Mouse (Mus musculus) left cerebral cortex, adult 9 months (tissue): ENCODE data around the gene Tpcn2.

ENCODE experiments used
- DNase-seq, 2 experiments: peaks; one replicate each; pipeline ENCODE4 v3.0.0; 2022; ENCODE audit warnings: low spot score in 2 of 2

Tpcn2 gene

DNA sequence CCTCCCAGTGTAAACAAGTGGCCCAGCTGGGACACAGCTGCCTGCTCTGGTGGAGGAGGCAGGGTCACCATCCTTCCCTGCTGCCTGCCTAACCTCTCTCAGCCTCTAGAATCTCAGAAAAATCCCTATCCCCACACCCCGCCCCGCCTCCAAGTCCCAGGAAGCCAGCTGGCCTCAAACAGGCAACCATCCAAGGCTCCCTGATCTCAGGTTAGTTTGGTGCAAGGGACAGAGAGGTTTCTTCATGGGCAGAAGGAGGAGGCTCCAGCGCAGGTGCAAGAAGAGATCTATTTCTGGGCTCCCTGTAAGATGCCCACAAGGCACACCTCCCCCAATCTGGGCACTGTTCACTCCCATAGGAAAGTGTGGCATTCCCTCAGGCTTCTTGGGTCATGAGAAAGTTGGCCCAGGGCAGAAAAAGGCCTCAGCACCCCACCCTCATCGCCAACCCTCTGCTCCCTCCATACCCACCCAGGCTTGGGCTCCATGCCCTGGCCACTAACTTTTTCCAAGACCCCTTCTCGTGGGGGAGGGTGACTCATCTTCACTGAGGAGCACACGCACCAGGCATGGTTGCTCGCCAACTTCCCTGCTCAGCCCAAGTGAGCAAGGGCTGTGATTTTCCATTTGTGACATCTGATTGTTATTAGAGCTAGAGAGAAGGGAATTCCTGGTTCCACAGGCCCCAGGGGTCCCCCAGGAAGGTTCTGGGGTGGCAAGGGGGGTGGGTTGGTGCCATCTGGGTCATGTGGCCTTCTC lies 15.9 kb upstream of the Tpcn2 start:
- DNase-seq: peak in 1 of 2 experiments; percentile 49

DNA sequence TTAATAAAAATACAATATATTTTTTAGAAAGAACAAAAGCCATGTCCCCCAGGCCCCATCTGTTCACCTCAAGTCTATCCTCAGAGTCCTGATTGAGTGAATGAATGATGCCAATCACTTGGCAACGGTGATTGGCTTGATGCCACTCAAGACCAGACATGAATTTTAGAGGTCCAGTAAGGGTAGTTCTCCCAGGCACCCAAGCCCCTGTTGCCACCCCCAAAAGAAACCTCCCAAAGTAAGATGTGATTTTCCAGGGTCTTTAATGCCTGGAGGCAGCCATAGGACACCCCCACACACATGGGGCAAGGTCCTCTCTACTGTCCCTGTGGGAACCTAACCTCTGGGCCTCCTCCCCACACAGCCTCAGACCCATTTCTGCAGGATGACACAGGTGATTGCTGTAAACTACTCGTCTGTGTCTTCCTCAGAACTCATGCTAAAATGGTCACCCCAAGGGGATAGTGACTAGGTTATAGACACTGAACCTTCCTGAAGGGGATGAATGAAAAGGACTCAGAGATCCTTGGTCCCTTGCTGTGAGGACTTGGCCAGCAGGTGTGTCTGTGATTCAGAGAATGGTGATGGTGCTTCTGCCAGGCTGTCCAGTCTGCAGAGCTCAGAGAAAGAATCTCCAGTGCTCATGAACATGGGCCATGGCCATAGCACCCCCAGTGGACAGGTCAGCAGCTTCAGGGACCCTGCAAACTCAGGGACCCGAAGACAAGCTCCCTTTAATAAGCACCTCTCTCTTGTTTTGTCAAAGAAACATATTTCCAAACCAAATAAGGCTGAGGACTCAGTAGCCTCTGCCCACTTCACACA lies 15.1 kb upstream of the Tpcn2 start:
- no peak for DNase-seq

DNA sequence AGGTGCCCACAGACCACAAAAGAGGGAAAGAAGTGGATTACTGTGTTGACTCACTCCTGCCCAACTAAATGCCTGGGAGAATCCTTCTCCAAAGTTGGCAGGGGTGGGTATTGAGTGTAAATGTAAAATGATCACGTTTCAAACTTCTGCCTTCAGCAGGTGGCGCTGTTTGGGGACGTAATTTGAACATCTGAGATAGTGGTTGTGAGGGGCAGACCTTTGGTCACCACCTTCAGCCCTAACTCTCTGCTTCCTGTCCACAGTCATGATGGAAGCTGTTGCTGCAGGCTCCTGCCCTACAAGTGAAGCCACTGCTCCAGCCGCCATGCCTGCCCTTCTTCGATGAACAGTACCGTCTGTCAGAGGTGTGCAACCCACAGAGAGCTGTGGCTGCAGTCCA lies 10.0 kb upstream of the Tpcn2 start:
- DNase-seq: no peak

DNA sequence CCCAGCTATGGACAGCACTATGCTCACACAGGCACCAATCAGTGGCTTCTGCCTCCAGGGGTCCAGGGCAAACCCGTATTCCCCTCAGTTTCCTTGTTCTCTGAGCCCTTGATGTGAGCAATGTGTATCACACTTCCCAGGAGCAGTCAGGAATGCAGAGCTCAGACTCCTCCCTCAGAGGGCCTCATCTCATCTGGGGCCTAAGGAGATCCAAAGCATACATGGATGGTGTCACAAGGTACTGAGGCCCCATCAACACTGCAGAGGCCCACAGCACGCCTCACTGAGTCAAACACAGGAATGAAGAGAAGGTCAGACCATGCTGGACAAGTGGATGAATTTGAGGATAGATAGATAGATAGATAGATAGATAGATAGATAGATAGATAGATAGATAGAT lies 8.9 kb upstream of the Tpcn2 start:
- DNase-seq: no peak

DNA sequence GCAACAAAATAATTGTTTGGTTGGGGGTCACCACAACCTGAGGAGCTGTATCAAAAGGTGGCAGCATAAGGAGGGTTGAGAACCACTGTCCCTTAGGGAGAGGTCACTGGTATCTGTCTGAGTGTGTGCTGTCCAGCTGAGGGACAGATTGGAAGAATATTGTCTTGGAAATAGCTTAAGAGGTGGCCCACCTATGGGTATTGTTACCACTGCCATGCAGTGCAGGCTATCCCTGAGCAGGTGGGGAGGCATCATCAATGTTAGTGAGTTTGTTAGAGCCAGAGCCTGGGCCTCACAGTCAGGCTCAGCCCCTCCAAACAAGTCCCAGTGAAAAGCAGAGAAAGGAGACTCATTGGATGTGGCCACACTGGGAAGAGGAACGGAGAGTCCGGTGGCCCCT lies 8.0 kb upstream of the Tpcn2 start:
- no peak for DNase-seq

DNA sequence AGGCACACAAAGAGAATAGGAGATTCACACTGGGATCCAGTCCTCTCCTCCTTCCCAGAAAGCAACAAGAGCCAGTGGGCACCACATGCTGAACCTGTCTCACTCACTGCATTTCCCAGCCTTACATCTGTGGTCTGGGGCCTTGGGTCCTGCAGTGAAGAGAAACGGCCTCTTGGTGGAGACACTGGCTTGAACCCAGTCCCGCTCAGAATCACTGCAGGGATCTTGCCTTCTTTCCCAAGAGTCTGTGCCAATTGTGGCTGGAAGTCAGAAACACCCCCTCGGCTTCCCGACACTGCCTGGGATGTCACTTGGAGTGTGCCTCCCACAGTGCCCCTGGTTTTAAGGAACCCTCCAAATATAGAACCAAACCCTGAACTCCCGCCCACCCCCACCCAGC lies 5.5 kb upstream of the Tpcn2 start:
- no peak for DNase-seq

DNA sequence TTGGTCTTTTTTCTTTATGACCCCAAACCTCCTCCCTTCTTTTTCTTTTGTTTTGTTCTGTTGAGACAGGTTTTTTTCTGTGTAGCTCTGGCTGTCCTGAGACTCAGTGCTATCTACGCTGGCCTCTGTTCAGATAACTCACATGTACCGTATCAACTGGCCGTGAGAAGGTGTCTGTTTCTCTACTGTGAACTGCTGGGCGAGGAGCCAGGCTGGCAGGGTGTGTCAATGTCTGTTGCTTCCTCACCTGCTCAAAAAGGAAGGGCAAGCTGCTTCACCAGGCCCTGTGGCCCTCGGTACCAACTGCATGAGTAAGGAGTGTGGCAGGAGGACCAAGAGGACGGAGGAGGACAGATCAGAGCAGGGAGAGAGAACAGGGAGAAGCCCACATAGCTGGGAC lies 3.6 kb upstream of the Tpcn2 start:
- DNase-seq: no peak

DNA sequence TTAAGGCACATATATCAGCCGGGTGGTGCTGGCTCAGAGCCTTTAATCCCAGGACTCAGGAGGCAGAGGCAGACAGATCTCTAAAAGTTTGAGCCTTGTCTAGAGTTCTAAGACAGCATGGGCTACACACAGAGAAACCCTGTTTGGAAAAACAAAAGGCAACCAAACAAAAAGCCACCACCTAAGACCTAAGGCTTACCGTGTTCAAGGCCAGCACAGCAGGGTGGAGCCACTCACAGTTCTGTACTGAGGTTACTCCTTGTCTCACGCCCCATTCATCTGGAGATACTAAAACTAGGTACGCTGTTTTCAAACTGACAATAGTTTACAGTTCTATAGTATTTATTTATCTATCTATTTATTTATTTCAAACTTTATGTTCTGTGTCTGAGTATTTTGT lies 1.7 kb upstream of the Tpcn2 start:
- DNase-seq: no peak

DNA sequence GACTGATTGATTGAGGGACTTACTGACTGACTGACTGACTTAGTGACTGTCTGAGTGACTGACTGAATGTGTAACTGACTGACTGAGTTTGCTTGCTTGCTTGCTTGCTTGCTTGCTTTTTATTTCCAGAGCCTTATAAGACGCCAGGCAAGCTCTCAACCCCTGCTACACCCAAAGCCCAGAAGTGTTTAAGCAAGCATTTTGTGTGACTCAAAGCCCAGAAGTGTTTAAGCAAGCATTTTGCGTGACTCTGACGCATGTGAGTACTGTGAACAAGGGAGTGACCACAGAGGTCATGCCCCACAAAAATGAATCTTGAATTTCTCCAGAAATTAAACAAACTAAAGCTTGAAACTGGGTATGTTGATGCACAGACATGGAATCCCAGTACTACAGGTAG lies 482 bp upstream of the Tpcn2 start:
- DNase-seq: no peak

DNA sequence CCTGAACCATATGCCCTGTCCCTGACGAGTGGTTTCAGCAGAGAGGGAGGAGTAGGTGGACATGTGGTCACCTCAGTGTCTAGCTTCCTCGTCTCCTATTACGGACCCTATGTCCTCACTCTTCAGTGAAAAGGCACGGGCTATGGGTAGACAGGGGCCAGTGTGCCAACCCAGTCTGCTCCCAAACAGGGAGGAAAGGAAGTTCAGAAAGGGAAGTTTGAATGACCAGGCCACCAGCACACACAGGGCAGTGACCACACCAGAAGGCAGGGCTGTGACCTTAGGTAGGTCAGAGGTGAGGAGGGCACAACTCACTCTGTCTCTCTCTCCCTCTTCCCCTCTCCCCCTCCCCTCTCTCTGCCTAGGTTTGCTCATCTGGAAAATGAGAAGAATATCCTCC lies 770 bp downstream of the Tpcn2 start:
- DNase-seq: no peak

DNA sequence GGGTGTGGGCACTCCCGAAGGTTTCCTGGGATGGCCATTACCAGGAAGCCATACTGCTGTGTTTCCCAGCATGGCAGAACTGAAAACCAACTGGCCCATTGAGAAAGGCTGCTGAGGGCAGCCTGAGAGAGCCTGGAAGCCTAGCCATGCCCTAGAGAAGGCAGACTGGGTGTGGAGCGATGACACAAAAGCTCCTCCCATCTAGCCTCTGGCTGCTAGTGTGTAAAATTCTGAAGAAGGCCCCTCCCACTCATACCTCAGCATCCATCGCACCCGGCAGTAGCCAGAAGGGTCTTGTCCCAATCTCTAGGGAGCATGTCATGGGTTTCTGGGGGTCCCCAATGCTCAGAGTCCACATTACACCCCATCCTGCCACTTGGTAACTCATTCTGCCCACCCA lies 2.4 kb downstream of the Tpcn2 start:
- DNase-seq: no peak

DNA sequence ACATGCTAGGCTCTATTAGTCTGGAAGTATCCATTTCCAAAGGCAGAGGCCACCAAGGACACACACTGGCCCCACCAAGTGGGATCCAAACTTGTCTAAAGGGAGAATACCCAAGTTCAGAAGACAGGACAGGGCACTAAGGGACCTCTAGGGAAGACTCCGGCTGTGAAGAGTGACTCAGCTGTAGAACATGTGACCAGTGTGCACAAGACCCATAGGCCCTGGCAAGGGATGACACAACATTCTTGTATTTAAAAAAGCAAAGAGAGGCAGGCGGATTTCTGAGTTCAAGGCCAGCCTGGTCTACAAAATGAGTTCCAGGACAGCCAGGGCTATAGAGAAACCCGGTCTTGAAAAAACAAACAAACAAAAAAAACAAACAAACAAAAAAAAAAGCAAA lies 8.3 kb downstream of the Tpcn2 start:
- DNase-seq: no peak

DNA sequence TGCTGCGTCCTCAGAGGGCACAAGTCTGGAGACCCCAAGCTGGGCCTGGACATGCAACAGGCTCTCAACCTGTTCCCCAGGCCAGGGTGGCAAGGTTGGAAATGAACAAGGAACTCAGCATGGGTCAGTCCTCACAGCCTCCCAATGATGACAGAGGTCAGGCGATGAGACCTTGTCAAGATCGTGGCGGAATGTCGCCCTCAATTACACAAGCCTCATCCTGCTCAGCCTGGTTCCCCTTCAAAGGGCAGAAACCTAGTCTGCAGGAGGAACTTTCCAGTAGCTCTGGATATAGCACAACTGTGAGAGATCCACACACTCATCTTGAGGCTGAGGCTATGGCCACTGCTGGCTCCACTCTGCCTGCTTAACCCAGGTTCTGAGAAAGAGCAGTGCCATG lies 12.9 kb downstream of the Tpcn2 start:
- DNase-seq: no peak

DNA sequence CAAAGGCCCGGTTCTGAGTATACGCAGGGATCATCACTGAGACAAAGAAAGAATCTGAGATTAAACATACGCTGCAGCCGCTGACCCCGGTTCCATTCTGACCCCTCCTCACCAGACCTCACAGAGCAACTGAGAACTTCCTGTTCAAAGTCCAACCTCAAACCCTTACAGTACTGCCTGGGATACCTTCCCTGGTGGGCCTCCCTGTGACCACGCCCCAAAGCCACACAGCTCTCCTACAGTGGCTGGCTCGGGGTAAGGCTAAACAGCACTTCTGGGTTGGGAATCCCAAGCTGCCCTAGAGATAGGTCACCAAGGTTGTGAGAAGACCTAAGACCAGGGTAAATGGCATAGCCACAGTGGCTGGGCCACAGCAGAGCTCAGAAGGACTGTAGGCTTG lies 14.9 kb downstream of the Tpcn2 start:
- DNase-seq: no peak

DNA sequence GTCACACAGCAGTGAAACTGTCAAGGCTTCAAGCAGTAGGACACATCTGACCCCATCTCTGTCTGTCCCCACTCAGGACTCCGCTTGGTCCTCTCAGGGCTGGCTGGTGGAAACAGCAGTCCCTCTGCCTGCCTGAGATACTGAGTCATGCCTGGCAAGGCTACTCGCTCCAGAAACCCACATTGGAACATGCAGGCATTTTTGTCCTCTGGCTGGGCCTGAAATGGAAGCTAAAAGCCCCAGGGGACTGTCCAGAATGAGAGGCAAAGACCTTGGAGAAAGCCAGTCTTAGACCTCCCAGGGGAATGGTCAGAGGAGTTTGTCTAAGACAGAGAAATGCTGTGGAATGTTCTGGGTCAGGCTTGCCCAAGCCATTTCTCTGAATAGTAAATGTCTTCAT lies 17.8 kb downstream of the Tpcn2 start:
- no peak for DNase-seq

DNA sequence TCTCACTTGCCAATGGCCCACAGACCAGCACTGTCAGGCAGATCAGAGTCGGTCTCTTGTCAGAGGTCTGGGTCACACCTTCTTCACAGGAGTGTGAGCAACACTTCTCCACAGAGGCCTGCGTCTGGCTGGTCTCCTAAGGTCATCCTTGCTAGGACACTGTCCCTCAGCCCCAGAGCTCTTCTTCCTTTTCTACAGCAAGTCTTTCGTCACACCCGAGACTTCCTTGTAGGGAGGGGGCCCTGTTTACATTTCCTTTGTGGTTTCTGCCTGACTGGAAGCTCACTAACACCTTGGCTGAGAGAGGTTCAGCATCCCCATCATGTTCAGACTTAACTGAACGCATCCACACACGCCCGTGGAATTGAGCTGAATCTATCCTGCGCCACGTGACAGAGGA lies 19.6 kb downstream of the Tpcn2 start:
- DNase-seq: no peak

DNA sequence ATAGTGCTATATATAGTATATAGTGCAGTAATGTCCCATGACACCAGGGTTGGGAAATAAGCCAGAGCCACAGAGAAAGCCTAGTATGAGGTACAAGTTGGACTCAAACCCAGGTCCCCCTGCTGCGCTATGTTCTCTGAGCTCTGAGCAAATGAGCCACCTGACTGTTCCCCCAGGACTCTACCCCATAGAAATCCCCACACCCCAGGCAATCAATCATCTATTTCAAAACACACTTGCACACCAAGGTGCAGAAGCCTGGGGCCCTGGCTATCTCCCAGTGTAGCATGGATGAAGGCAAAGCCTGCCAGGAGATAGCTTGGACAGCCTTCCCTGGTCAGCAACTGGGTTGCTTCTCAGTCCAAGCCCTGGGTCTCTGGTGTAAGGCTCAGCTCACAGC lies 27.7 kb downstream of the Tpcn2 start:
- no peak for DNase-seq

DNA sequence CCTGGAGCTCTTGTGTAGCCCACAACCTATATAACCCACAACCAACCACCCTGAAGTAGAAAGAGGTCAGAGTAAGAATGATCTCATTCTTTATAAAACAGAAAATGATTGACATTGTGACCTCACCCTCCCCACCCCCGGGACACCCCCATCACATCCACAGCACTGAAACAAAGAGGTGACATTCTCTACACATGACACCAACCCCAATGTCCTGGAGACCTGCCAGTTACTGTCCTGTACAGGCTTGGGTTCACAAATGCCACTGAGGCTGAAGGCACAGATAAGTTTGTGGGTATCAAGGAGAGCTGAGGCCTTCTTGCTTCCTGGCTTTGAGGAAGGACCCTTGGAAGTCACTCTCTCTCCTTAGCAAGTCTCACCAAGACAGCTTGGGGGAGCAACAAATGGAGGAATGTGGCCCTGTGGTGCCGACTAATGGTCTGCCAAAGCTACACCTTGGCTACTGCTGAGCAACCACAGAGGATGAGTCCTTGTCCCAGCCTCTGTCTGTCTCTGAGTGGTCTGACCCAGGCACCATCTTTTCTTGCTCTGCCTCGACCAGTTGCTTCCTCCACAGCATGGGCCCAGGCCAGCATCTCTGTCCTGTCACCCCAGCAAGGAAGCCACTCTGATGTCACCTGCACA lies 29.7 kb downstream of the Tpcn2 start:
- no peak for DNase-seq

DNA sequence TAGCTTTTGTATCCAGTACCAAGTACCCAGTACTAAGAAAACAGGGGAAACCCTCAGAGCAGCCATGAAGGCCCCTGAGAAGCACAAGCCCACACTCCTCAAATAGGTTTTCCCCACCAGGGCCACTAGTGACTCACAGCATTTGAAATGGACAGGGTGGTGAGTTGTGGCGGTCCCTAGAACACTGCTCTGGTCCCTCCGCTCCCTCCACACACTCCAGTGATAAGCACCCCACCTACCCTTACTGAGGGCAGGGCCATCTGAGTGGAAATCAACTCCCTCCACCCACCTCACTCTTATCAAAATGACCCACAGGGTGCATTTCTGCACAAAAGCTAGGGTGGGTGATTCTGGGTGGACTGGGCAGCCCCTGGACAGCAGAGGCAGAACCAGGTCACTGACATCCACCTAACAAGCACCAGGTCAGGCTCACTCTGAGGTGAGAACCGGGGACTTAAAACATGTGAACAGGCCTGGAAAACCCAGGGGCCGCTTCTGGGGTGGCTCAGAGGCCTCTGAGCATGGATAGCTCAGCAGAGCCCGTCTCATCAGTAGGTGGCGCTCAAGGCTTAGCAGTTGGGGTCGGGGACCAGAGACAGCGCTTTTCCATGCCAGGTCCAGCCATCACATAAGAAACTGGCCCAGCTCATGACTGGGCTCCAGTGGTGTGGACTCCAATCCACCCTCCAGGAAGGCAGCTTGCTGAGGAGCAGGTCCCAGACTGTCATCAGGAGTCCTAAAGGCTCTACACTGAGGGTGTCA lies 30.9 kb downstream of the Tpcn2 start:
- DNase-seq: peak; percentile 14 to 79

DNA sequence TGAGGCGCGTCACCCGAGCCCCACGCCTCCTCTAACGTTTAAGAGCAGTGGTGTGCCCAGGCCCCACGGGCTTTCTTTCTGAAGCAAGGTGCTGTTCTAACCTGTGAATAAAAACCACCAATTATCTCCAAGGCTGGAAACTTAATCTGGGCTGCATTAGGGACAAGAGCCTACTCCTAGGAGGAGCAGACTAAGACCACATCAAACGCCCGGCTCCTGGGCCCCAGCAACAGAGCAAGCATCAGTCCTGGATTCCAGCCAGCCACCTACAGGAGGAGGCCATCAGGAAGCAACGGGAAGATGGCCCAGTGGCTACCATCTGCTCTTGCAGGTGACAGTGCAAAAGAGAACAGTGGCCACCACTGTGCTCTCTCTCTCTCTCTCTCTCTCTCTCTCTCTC lies 33.6 kb downstream of the Tpcn2 start:
- no peak for DNase-seq

DNA sequence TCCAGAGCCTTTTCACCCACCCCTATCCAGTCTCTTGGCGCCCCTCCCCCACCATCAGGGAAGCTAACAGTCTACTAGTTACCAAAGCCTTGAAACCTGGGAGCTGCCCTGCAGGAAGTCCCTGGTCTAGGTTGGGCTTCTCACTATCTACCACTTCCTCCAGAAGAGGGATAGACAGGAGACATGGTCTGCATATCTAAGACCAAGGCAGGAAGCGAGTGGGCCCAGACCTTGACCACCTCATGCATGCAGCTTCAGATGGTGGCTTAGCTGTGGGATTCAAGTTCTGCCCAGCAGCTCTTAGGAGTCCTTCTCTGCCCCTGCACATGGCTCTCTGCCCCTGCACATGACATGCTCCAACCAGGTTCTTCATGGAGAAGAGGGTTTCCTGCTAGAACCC lies 34.9 kb downstream of the Tpcn2 start:
- DNase-seq: no peak
